Mouse (Mus musculus) lung, embryonic 15.5 days (tissue): Measurements from ENCODE around the gene Ctsa. TPM values are rescaled to one million over a fixed set of nuclear protein-coding genes. Genes with fewer than 3 reads are reported as not detected.

Source experiments
- ATAC-seq: fragments of 200-750 bp; cut with Nextera tagmentation; 2 replicates; pipeline ENCODE4 v1.8.0; 2017; ENCODE audit warnings: moderate number of reproducible peaks, borderline replicate concordance; ENCODE audit not compliant: low FRiP score, low TSS enrichment; ENCODE audit errors: extremely low read depth
- H3K27ac ChIP-seq: fragments of 300-500 bp; sonication (generic); 2 replicates; pipeline ENCODE4 v1.5.1; 2015; ENCODE audit warnings: moderate library complexity, mild to moderate bottlenecking, inconsistent platforms
- H3K27me3 ChIP-seq: fragments of 300-500 bp; sonication (generic); 2 replicates; pipeline ENCODE4 v1.6.1; 2015; ENCODE audit warnings: inconsistent platforms
- H3K36me3 ChIP-seq: fragments of 300-500 bp; sonication (generic); 2 replicates; pipeline ENCODE4 v1.6.1; 2015; ENCODE audit warnings: inconsistent platforms
- H3K4me1 ChIP-seq: fragments of 300-500 bp; sonication (generic); 2 replicates; pipeline ENCODE4 v1.6.1; 2015; ENCODE audit warnings: inconsistent platforms
- H3K4me2 ChIP-seq: fragments of 300-500 bp; sonication (generic); 2 replicates; pipeline ENCODE4 v1.6.1; 2015; ENCODE audit warnings: inconsistent platforms, mild to moderate bottlenecking, moderate library complexity
- H3K4me3 ChIP-seq: fragments of 300-500 bp; sonication (generic); 2 replicates; pipeline ENCODE4 v1.5.1; 2015; ENCODE audit warnings: mild to moderate bottlenecking, inconsistent platforms
- H3K9ac ChIP-seq: fragments of 300-500 bp; sonication (generic); 2 replicates; pipeline ENCODE4 v1.6.1; 2015; ENCODE audit warnings: inconsistent platforms
- H3K9me3 ChIP-seq: fragments of 300-500 bp; sonication (generic); 2 replicates; pipeline ENCODE4 v1.6.1; 2016; ENCODE audit warnings: inconsistent platforms
- WGBS: fragments of 180-500 bp; shearing (Covaris S2); methylation state at CpG from one replicate; pipeline ENCODE4 v1.1.7; 2015; 5-methylcytosine and 5-hydroxymethylcytosine counted together
- polyA plus RNA-seq: library from polyadenylated mRNA; unstranded; fragments of >200 nt; fragmentation: Nextera tagmentation; extraction: Ambion mirVana; gene quantifications from 2 replicates; pipeline ENCODE4 v1.2.1, GENCODE M21; 2015

The Ctsa gene
- polyA plus RNA-seq, 1 experiment from 2014 or later, result 139 TPM

GRCm38 (mm10) chr2:164813557-164813956 is 19.1 kb upstream of the Ctsa start:
- H3K4me2 ChIP-seq, result no peak overlapping the region
- WGBS, result 52% methylated on average over 2 of the region's 2 CpGs
- peaks cover 12% of the 10 kb centered on the region for H3K4me1 ChIP-seq
- no peaks in the 10 kb centered on the region for H3K27me3 ChIP-seq
- H3K27ac ChIP-seq, result no peak overlapping the region
- no peak overlapping the region for H3K9ac ChIP-seq
- H3K9me3 ChIP-seq, result no peaks in the 10 kb centered on the region
- H3K4me3 ChIP-seq, result no peak overlapping the region
- ATAC-seq, result no peak
- H3K36me3 ChIP-seq, result no peaks in the 10 kb centered on the region

GRCm38 (mm10) chr2:164815348-164815747 is 17.3 kb upstream of the Ctsa start:
- Histone ChIP-seq H3K9ac (no peak overlapping the region), H3K36me3 (no peaks in the 10 kb centered on the region), H3K9me3 (no peaks in the 10 kb centered on the region), H3K27ac (no peak overlapping the region), H3K4me2 (no peak overlapping the region), H3K4me1 (peaks cover 12% of the 10 kb centered on the region), H3K27me3 (no peaks in the 10 kb centered on the region), H3K4me3 (no peak overlapping the region)
- ATAC-seq, result no peak
- WGBS, result 81% methylated on average over 5 of the region's 5 CpGs

GRCm38 (mm10) chr2:164815821-164816220 is 16.9 kb upstream of the Ctsa start:
- Histone ChIP-seq H3K36me3 (peaks cover 4% of the 10 kb centered on the region), H3K27me3 (no peaks in the 10 kb centered on the region), H3K9ac (no peak overlapping the region), H3K4me1 (peaks cover 12% of the 10 kb centered on the region), H3K4me3 (no peak overlapping the region), H3K4me2 (no peak overlapping the region), H3K27ac (no peak overlapping the region), H3K9me3 (no peaks in the 10 kb centered on the region)
- WGBS, result 87% methylated on average over 8 of the region's 8 CpGs
- no peak for ATAC-seq

- H3K27ac ChIP-seq, result peak overlapping the region; percentile 30; the same call in 1 of the 2 replicates
- H3K36me3 ChIP-seq, result peaks cover 12% of the 10 kb centered on the region
- ATAC-seq, result no peak
- H3K9ac ChIP-seq, result no peak overlapping the region
- 52% methylated on average over 6 of the region's 6 CpGs for WGBS
- peaks cover 13% of the 10 kb centered on the region for H3K4me1 ChIP-seq
- no peak overlapping the region for H3K4me3 ChIP-seq
- H3K27me3 ChIP-seq, result no peaks in the 10 kb centered on the region
- H3K9me3 ChIP-seq, result no peaks in the 10 kb centered on the region
- H3K4me2 ChIP-seq, result no peak overlapping the region
These were observed 15.5 kb upstream of the Ctsa start for GRCm38 (mm10) chr2:164817206-164817605.

- 37% methylated on average over 5 of the region's 5 CpGs for WGBS
- peaks cover 12% of the 10 kb centered on the region for H3K36me3 ChIP-seq
- H3K4me3 ChIP-seq, result no peak overlapping the region
- H3K9me3 ChIP-seq, result no peaks in the 10 kb centered on the region
- H3K27ac ChIP-seq, result peak overlapping the region; percentile 30; the same call in 1 of the 2 replicates
- no peak overlapping the region for H3K9ac ChIP-seq
- no peak overlapping the region for H3K4me2 ChIP-seq
- no peaks in the 10 kb centered on the region for H3K27me3 ChIP-seq
- ATAC-seq, result peak; percentile 17; the same call in 1 of the 2 replicates
- H3K4me1 ChIP-seq, result peaks cover 17% of the 10 kb centered on the region
These were observed 15.0 kb upstream of the Ctsa start for GRCm38 (mm10) chr2:164817703-164818102.

- Histone ChIP-seq H3K4me2 (no peak overlapping the region), H3K4me1 (peaks cover 27% of the 10 kb centered on the region), H3K9me3 (no peaks in the 10 kb centered on the region), H3K27ac (no peak overlapping the region), H3K4me3 (no peak overlapping the region), H3K9ac (no peak overlapping the region), H3K36me3 (peaks cover 27% of the 10 kb centered on the region), H3K27me3 (no peaks in the 10 kb centered on the region)
- 78% methylated on average over 6 of the region's 6 CpGs for WGBS
- no peak for ATAC-seq
These were observed 11.6 kb upstream of the Ctsa start for GRCm38 (mm10) chr2:164821060-164821459.

GRCm38 (mm10) chr2:164822636-164823165 is 10.0 kb upstream of the Ctsa start, which contains the start of gene Zswim1:
TSS of gene Zswim1 (plus strand) at chr2:164822686.
- ATAC-seq, result peak; percentile 99
- WGBS, result 1% methylated on average over 32 of the region's 32 CpGs

GRCm38 (mm10) chr2:164823181-164823585 is 9.5 kb upstream of the Ctsa start:
- WGBS, result 2% methylated on average over 10 of the region's 10 CpGs
- peak overlapping the region; percentile 70 for H3K4me3 ChIP-seq
- H3K27ac ChIP-seq, result peak overlapping the region; percentile 66
- H3K4me1 ChIP-seq, result peaks cover 14% of the 10 kb centered on the region
- peaks cover 41% of the 10 kb centered on the region for H3K36me3 ChIP-seq
- peak overlapping the region; percentile 70 for H3K9ac ChIP-seq
- H3K27me3 ChIP-seq, result no peaks in the 10 kb centered on the region
- no peaks in the 10 kb centered on the region for H3K9me3 ChIP-seq
- peak overlapping the region; percentile 58 for H3K4me2 ChIP-seq
- peak; percentile 76 for ATAC-seq

More at GRCm38 (mm10) chr2:164822636-164823165, 10.0 kb upstream of the Ctsa start, which contains the start of gene Zswim1:
- H3K4me3 ChIP-seq, result peak within 1 kb of the TSS; percentile 70
- peak within 1 kb of the TSS; percentile 66 for H3K27ac ChIP-seq
- H3K36me3 ChIP-seq, result peaks cover 41% of the 10 kb centered on the region
- H3K9me3 ChIP-seq, result no peaks in the 10 kb centered on the region
- peak within 1 kb of the TSS; percentile 58 for H3K4me2 ChIP-seq
- peaks cover 19% of the 10 kb centered on the region for H3K4me1 ChIP-seq
- H3K9ac ChIP-seq, result peak within 1 kb of the TSS; percentile 70
- H3K27me3 ChIP-seq, result no peaks in the 10 kb centered on the region

GRCm38 (mm10) chr2:164823969-164824368 is 8.7 kb upstream of the Ctsa start:
- WGBS, result 93% methylated on average over 4 of the region's 4 CpGs

GRCm38 (mm10) chr2:164825521-164825920 is 7.2 kb upstream of the Ctsa start:
- Histone ChIP-seq H3K27me3 (no peaks in the 10 kb centered on the region), H3K27ac (no peak overlapping the region), H3K4me2 (no peak overlapping the region), H3K4me3 (no peak overlapping the region), H3K36me3 (peaks cover 40% of the 10 kb centered on the region), H3K4me1 (peaks cover 14% of the 10 kb centered on the region), H3K9me3 (no peaks in the 10 kb centered on the region), H3K9ac (no peak overlapping the region)
- 92% methylated on average over 17 of the region's 17 CpGs for WGBS
- ATAC-seq, result no peak

More at GRCm38 (mm10) chr2:164823969-164824368, 8.7 kb upstream of the Ctsa start:
- no peaks in the 10 kb centered on the region for H3K9me3 ChIP-seq
- H3K4me3 ChIP-seq, result 0 out of 2 replicates have a peak overlapping the region, but pooled peaks have one; percentile 70
- H3K9ac ChIP-seq, result no peak overlapping the region
- H3K4me1 ChIP-seq, result peaks cover 14% of the 10 kb centered on the region
- no peak for ATAC-seq
- peak overlapping the region; percentile 58 for H3K4me2 ChIP-seq
- no peaks in the 10 kb centered on the region for H3K27me3 ChIP-seq
- peaks cover 41% of the 10 kb centered on the region for H3K36me3 ChIP-seq
- H3K27ac ChIP-seq, result no peak overlapping the region

- no peak overlapping the region for H3K27ac ChIP-seq
- ATAC-seq, result no peak
- peaks cover 13% of the 10 kb centered on the region for H3K4me1 ChIP-seq
- WGBS, result 86% methylated on average over 16 of the region's 16 CpGs
- no peaks in the 10 kb centered on the region for H3K9me3 ChIP-seq
- no peak overlapping the region for H3K4me2 ChIP-seq
- peaks cover 29% of the 10 kb centered on the region for H3K36me3 ChIP-seq
- no peak overlapping the region for H3K9ac ChIP-seq
- H3K27me3 ChIP-seq, result no peaks in the 10 kb centered on the region
- H3K4me3 ChIP-seq, result no peak overlapping the region
These were observed 5.4 kb upstream of the Ctsa start for GRCm38 (mm10) chr2:164827146-164827850.

GRCm38 (mm10) chr2:164828437-164828836 is 4.2 kb upstream of the Ctsa start, which contains the start of gene Spata25:
TSS of gene Spata25 (minus strand) at chr2:164828537.
- no peak for ATAC-seq
- no peak within 1 kb of the TSS for H3K9ac ChIP-seq
- no peak within 1 kb of the TSS for H3K4me3 ChIP-seq
- H3K4me2 ChIP-seq, result no peak within 1 kb of the TSS
- H3K9me3 ChIP-seq, result no peaks in the 10 kb centered on the region
- no peaks in the 10 kb centered on the region for H3K27me3 ChIP-seq
- peaks cover 29% of the 10 kb centered on the region for H3K36me3 ChIP-seq
- 74% methylated on average over 6 of the region's 6 CpGs for WGBS
- H3K4me1 ChIP-seq, result peaks cover 16% of the 10 kb centered on the region; the same call in 1 of the 2 replicates
- no peak within 1 kb of the TSS for H3K27ac ChIP-seq
